Mouse (Mus musculus) c-Kit-negative CD71-positive TER-119-positive erythroid progenitor cells, embryonic 14.5 days (primary cell): ENCODE measurements around the gene Camk2d.

Experiments used
- DNase-seq: peaks from one replicate; pipeline ENCODE4 v3.0.0-alpha.2; 2013; ENCODE audit warnings: low read depth, low spot score

Camk2d gene

DNA sequence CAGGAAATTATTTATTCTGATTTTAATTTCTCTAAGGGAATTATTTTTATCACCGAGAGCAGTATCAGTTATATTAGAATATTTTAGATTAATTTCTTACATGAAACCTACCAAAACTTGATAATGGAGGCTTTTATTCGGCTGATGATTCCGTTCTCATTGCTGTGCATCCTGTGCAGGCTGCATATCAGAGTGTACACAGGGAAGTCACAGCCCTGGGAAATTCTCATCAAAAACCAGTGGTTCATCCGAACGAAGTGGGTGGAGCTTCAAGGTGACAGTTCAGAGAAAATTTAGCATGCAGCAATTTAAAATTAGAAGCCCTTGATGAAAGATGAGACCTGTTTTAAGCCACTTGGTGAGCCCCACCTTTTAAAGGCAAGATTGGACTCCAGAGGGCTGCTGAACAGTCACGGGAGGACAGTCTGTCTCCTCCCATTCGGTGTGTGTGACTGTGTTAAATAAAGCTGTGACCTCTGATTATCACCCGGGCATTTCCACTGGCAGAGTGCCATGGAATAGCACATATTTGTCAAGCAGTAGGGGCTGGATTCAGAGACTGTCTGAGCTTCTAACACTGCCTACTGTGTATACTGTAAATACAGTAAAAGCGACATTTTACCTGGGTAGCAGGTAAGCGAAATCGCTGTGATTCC is 150.2 kb downstream of the Camk2d start:
- no peak for DNase-seq

DNA sequence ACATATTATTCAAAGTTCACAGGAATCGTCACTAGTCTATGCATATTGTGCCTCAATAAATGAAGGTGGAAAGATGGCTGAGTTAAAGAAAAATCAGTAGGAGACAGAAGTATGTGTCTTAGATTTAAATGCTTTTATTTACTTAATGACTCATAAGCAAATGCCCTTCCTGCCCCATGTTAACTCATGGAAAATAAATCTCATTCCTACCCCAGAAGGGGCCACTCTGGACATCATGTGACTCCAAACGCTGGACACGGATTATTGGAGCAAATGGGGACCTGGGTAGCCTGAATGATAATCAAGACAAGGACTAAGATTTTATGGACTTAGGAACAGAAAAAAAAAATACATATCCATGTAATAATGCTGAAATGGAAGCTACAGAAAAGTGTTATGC is 151.5 kb downstream of the Camk2d start:
- DNase-seq = no peak

DNA sequence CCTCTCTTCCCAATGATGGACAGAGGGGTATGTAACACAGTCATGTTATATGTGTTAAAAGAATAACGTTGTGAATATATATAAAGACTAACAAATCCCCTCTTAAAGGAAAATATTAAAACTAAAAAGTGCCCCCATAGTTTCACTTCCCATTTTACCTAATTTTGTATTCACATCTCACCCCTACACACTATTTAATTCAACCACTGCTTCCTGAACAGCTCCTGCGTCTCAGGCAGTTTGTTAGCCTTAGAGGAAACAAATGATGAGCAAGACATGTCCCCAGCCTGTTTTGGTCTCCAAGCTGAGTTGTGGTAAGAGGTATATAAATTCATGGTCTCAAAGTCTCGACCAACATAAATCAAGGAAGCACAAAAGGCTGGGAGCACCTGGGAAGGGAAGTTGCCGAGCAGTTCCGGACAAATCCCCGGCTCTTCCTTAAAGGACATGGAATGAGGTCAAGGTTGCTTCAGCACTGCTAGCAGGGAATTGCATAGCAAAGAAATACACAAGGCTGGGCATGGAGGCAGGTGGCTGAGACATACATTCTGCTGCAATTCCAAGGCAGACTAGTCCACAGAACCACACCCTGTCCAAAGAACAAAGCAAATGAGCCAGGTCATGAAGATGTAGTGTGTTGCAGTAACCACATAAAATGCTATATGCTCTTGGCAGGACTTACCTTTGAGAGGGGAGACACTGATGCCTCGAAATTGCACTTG is 155.4 kb downstream of the Camk2d start:
- no peak for DNase-seq

DNA sequence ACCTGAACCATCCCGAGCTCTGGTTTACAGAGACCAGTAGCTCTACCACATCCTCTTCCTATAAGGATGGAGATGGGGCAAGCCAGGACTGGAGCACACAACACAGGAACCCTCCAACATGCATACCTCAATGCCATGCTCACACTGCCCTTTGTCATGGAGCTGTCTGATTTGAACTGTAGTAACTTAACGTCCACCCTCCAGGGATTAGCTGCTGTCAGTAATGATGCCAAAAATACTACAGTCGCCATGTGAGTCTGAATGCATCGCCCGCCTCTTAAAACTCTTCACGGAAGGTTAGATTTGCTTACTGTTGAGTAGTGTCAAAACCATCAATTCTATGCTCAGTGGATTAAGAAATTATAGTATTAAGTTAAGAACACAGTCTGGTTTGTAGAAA is 156.9 kb downstream of the Camk2d start:
- no peak for DNase-seq

- DNase-seq = no peak
Measured at GRCm38 (mm10) chr3:126758398-126758797, 162.3 kb downstream of the Camk2d start.

GRCm38 (mm10) chr3:126760608-126761007 is 164.5 kb downstream of the Camk2d start:
- no peak for DNase-seq

DNA sequence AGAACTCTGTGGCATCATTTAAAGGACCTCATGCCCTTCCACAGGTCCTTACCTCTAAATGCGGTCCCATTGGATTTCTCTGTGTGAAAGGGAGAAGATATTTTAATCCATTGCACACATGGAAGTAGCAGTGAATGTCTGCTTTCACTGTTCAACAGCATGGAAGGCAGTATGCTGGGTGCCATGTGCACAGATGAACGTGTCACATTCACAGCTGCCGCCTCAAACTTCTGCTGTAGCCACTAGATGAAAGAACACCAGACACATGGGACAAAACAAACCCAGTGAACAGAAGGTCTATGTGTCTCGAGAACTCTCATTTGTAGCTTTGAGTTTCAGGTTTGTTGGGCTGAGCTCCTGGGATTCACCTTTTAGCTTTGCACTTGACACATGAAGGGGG is 168.6 kb downstream of the Camk2d start:
- DNase-seq = no peak

DNA sequence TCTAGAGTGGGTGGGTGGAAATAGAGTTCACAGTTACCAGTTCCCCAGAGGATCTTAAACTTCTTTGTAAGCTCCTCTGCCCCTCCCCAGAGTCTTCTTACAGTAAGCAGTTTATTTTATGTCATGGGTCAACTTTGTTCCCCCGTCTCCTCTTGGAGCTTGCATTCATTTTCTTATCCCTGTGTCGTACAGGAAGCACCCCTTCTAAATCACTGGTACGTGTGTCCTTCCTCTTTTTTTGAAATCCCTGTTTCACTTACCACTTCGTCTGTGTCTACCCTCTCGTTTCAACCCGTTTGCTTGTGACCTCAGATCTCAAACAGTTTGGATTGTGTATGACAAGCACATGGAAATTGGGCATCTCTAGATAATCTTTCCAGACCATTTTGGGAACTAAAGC is 174.0 kb downstream of the Camk2d start:
- no peak for DNase-seq

- no peak for DNase-seq
Measured at GRCm38 (mm10) chr3:126771032-126771431, 174.9 kb downstream of the Camk2d start.

- peak; percentile 9 for DNase-seq
Measured at GRCm38 (mm10) chr3:126771541-126771940, 175.4 kb downstream of the Camk2d start.

DNA sequence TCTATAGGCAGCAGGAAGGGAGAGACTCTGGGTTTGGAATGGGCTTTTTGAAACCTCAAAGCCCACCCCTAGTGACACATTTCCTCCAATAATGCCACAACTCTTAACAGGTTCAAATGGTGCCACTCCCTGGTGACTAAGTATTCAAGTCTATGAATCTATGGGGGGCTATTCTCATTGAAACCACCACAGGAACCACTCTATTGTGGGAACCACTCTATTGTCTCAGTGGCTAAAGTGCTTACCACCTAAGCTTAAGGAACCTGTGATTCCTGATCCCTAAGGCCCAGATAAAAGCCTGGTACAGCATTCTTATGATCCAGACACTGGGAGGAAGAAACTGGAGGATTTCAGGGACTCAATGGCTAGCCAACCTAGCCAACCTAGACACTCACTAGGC is 179.9 kb downstream of the Camk2d start:
- no peak for DNase-seq

- no peak for DNase-seq
Measured at GRCm38 (mm10) chr3:126777101-126777500, 181.0 kb downstream of the Camk2d start.

- no peak for DNase-seq
Measured at GRCm38 (mm10) chr3:126777879-126778278, 181.8 kb downstream of the Camk2d start.

DNA sequence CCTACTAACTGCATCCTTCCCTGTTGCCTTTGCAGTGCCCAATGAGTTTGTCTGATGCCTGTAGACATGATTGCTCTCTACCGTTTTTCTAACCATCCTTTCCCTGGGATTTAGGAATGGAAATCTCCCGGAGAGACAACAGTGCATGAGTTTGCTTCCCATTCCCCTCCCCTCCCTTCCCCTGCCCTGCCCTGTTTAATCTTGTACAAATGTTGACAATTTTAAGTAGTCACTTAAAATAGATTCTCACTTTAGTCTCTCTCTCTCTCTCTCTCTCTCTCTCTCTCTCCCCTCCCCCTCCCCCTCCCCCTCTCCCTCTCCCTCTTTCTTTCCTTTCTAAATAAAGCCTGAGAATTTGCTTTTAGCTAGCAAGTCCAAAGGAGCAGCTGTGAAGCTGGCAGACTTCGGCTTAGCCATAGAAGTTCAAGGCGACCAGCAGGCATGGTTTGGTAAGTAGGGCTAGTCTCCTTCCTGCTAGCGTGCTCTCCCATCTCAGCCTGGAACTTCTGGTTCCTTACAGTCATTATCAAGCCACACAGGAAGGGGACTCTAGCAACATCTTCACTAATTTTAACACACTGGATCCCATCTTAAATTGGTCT is 184.0 kb downstream of the Camk2d start:
- no peak for DNase-seq

- no peak for DNase-seq
Measured at GRCm38 (mm10) chr3:126793035-126793964, 197.2 kb downstream of the Camk2d start.

DNA sequence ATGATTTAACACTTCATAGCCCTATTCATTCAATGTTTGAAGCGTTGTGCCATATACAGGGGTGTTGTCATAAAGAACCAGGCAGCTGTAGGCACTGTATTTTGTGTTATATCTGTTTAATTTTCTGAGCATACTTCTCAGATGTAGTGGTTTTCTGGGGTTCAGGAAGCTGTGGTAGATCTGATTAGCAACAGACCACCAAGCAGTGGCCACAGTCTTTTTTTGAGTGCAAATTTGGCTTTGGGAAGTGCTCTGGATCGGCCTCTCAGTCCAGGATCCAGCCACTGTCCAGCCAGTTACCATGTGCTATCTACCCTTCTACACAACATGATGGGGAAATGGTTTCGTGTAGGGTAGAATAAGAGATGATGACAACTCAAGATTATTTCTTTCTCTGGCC is 199.8 kb downstream of the Camk2d start:
- DNase-seq = no peak

DNA sequence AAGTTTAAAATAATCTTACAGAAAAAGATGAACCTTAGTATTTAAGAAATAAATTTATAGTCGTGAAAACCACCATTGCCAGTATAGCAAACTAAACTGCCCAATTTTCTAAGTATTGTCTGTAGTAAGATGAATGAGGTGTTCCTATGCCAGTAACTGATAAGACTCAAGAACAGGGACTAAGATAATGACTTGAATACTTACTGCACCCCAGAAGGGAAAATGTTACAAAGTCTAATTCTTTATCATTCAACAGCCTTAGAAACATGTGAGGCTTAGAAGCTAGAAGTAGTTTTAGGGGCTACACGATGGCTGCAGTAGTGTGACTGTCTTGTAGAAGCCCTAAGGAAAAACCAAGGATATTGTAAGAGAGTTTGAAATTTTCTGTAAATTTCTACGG is 200.9 kb downstream of the Camk2d start:
- no peak for DNase-seq

- DNase-seq = no peak
Measured at GRCm38 (mm10) chr3:126797810-126798209, 201.7 kb downstream of the Camk2d start.

DNA sequence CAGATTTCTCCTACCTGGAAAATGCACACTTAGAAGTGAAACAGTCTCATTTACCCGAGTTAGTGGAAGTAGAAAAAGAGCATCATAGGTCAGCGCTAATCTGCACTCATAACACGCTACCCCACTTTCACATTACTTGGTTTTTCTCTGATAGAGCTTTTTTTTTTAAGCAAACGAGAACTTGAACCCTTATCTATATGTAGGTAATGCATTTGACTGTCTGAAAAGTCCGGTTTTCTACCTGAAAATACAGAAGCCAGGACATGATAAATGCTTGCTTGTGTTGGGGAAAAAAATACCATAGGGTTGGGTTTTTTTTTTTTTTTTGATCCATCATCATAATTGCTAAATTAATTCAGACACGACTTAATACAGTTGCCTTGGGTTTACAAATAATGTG is 206.9 kb downstream of the Camk2d start:
- DNase-seq = no peak

GRCm38 (mm10) chr3:126804968-126805367 is 208.9 kb downstream of the Camk2d start:
- DNase-seq = no peak

GRCm38 (mm10) chr3:126806145-126806544 is 210.0 kb downstream of the Camk2d start:
- DNase-seq = no peak

DNA sequence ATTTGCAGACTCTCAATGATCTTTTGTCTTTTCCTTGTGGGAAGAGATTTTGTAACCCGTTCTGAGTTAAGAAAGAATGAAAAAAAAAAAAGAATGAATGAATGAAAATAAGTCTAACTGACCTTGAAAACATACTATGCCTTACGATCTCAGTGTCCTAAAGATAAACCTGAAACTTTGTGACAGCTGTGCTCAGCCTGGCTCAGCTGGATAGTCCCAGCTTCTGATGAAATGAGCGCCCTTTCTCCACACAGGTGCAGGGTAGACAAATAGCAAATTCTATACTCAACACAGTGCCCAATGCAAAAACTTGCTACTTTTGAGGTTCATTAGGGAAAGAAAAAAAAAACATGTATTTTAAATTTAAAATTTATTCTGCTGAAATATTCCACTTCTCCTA is 213.8 kb downstream of the Camk2d start:
- no peak for DNase-seq
